Mouse (Mus musculus) lung, postnatal 0 days (tissue): ENCODE data around the gene Basp1.

Source experiments
- CTCF ChIP-seq: IDR thresholded peaks from 2 replicates; pipeline ENCODE4 v1.5.1; 2016; ENCODE audit warnings: antibody characterized with exemption, mild to moderate bottlenecking
- EP300 ChIP-seq: IDR thresholded peaks from 2 replicates; pipeline ENCODE4 v1.6.1; 2016; ENCODE audit warnings: antibody characterized with exemption, mild to moderate bottlenecking, control low read depth

GRCm38 (mm10) chr15:25405926-25406325, 7.6 kb downstream of the Basp1 start:
- no peak for TF ChIP-seq CTCF
- TF ChIP-seq EP300 = no peak
